Mouse (Mus musculus): ENCODE measurements around the gene Heg1.

DNA sequence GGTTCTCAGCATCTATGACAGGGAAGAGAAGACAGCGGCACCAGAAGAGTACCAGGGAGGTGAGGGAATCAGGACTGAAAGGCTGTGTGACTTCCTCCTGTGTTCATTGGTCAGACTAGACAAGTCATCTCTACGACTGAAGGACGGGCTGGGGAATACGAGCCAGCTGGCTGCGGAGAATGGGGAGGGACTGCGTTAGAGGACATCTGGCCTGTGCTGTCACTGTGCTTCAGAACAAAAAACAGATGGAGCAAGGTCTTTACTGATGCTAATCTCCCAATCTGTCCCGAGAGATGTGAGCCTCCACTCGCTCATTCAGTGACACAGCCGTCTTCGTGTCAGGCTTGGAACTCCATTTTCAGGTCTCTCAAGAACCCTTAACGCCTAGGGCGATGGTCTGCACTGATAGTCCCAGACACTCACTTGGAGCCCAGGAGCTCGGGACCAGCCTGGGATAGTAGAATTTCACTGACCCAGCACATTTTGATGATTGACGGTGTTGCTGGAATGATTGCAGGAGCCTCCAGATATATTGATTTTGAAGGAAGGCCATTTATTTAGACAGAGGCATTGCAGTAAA is 10.6 kb upstream of the Heg1 start:
- TF ChIP-seq EP300 (IDR thresholded peaks at IDR 0.05) = no peak
- no peak for TF ChIP-seq CTCF (IDR thresholded peaks at IDR 0.05)
